Mouse (Mus musculus) spleen, adult 2 months (tissue): ENCODE data around the gene Ptpre. TPM values are rescaled to one million over a fixed set of nuclear protein-coding genes. Genes with fewer than 3 reads are reported as not detected.

Experiments used
- DNase-seq, 2 experiments: peaks; one replicate each; pipeline versions ENCODE4 v3.0.0 to v3.0.0-alpha.2; 2012 to 2021; ENCODE audit warnings: low spot score in 2 of 2, low read depth in 1 of 2
- H3K27ac ChIP-seq: fragments of 200-500 bp; 2 replicates; pipeline ENCODE4 v1.5.1; 2012; ENCODE audit warnings: low read length, inconsistent platforms; ENCODE audit not compliant: insufficient read depth
- H3K27me3 ChIP-seq: fragments of 200-500 bp; 2 replicates; pipeline ENCODE4 v1.6.1; 2012; ENCODE audit warnings: mild to moderate bottlenecking, moderate library complexity, low read length, inconsistent platforms; ENCODE audit not compliant: control insufficient read depth, insufficient read depth
- H3K36me3 ChIP-seq: fragments of 200-500 bp; 2 replicates; pipeline ENCODE4 v1.6.1; 2012; ENCODE audit warnings: mild to moderate bottlenecking, low read length, inconsistent platforms; ENCODE audit not compliant: control insufficient read depth, insufficient read depth
- H3K4me1 ChIP-seq: fragments of 200-500 bp; 2 replicates; pipeline ENCODE4 v1.6.1; 2011; ENCODE audit warnings: inconsistent platforms; ENCODE audit not compliant: control insufficient read depth, insufficient read depth, insufficient read length
- H3K4me3 ChIP-seq: fragments of 200-500 bp; 2 replicates; pipeline ENCODE4 v1.5.1; 2011; ENCODE audit warnings: mild to moderate bottlenecking, inconsistent platforms; ENCODE audit not compliant: insufficient read depth, insufficient read length; ENCODE audit errors: extremely low read depth
- CTCF ChIP-seq: fragments of 200-500 bp; IDR thresholded peaks from 2 replicates; pipeline ENCODE4 v1.5.1; 2011; ENCODE audit warnings: mild to moderate bottlenecking, inconsistent platforms; ENCODE audit not compliant: insufficient read depth, insufficient read length, insufficient replicate concordance; ENCODE audit errors: extremely low read depth
- POLR2A ChIP-seq: fragments of 200-500 bp; IDR thresholded peaks from 2 replicates; pipeline ENCODE4 v1.6.1; 2011; ENCODE audit warnings: low read depth, low read length, inconsistent platforms
- WGBS: fragments of 180-500 bp; shearing (Covaris S2); methylation state at CpG from one replicate; pipeline ENCODE4 v1.1.7; 2018; 5-methylcytosine and 5-hydroxymethylcytosine counted together
- polyA plus RNA-seq: library from polyadenylated mRNA; depleted of rRNA; stranded (reverse); fragments of >200 nt; gene quantifications from 2 replicates; pipeline ENCODE4 v1.2.3, GENCODE M21; 2012

The Ptpre gene
- polyA plus RNA-seq, 1 experiment, result 9.5 TPM

GRCm38 (mm10) chr7:135639361-135639760 is 102.1 kb downstream of the Ptpre start:
- no peaks in the 10 kb centered on the region for H3K27me3 ChIP-seq

GRCm38 (mm10) chr7:135641698-135642507 is 104.6 kb downstream of the Ptpre start:
- Histone ChIP-seq H3K4me3 (no peak overlapping the region), H3K27me3 (no peaks in the 10 kb centered on the region), H3K27ac (no peak overlapping the region), H3K4me1 (no peaks in the 10 kb centered on the region), H3K36me3 (peaks cover 2% of the 10 kb centered on the region; the same call in 1 of the 2 replicates)
- 71% methylated on average over 14 of the region's 14 CpGs for WGBS
- peak in 1 of 2 experiments; percentile 24 for DNase-seq
- TF ChIP-seq CTCF (peak; percentile 37; the same call in 1 of the 2 replicates), POLR2A (no peak)

More at GRCm38 (mm10) chr7:135639361-135639760, 102.1 kb downstream of the Ptpre start:
- no peaks in the 10 kb centered on the region for H3K36me3 ChIP-seq
- no peak overlapping the region for H3K4me3 ChIP-seq
- H3K27ac ChIP-seq, result no peak overlapping the region
- 33% methylated on average over 2 of the region's 2 CpGs for WGBS
- no peak for TF ChIP-seq CTCF
- TF ChIP-seq POLR2A, result no peak
- no peaks in the 10 kb centered on the region for H3K4me1 ChIP-seq
- DNase-seq, result no peak

GRCm38 (mm10) chr7:135644452-135644851 is 107.2 kb downstream of the Ptpre start:
- no peaks in the 10 kb centered on the region for H3K27me3 ChIP-seq
- WGBS, result 96% methylated on average over 1 of the region's 1 CpGs
- H3K4me1 ChIP-seq, result no peaks in the 10 kb centered on the region
- H3K27ac ChIP-seq, result no peak overlapping the region
- H3K36me3 ChIP-seq, result peaks cover 2% of the 10 kb centered on the region; the same call in 1 of the 2 replicates
- no peak for DNase-seq
- no peak for TF ChIP-seq CTCF
- no peak for TF ChIP-seq POLR2A
- H3K4me3 ChIP-seq, result no peak overlapping the region

- no peaks in the 10 kb centered on the region for H3K27me3 ChIP-seq
- H3K36me3 ChIP-seq, result peaks cover 2% of the 10 kb centered on the region; the same call in 1 of the 2 replicates
- no peak overlapping the region; the same call in 1 of the 2 replicates for H3K4me3 ChIP-seq
- TF ChIP-seq CTCF (no peak), POLR2A (no peak)
- no peak for DNase-seq
- peak overlapping the region; percentile 85 for H3K27ac ChIP-seq
- peaks cover 19% of the 10 kb centered on the region; the same call in 1 of the 2 replicates for H3K4me1 ChIP-seq
- 57% methylated on average over 6 of the region's 6 CpGs for WGBS
These were observed 109.7 kb downstream of the Ptpre start for GRCm38 (mm10) chr7:135646976-135647375.

- Histone ChIP-seq H3K4me1 (peaks cover 32% of the 10 kb centered on the region; the same call in 1 of the 2 replicates), H3K36me3 (peaks cover 2% of the 10 kb centered on the region; the same call in 1 of the 2 replicates), H3K27me3 (no peaks in the 10 kb centered on the region), H3K27ac (no peak overlapping the region), H3K4me3 (no peak overlapping the region)
- WGBS, result 82% methylated on average over 8 of the region's 8 CpGs
- no peak for DNase-seq
- TF ChIP-seq CTCF, result no peak
- TF ChIP-seq POLR2A, result no peak
These were observed 111.5 kb downstream of the Ptpre start for GRCm38 (mm10) chr7:135648821-135649220.

- TF ChIP-seq POLR2A, result no peak
- TF ChIP-seq CTCF, result no peak
- Histone ChIP-seq H3K36me3 (peaks cover 2% of the 10 kb centered on the region; the same call in 1 of the 2 replicates), H3K27me3 (no peaks in the 10 kb centered on the region), H3K27ac (no peak overlapping the region), H3K4me1 (peaks cover 32% of the 10 kb centered on the region; the same call in 1 of the 2 replicates), H3K4me3 (no peak overlapping the region)
- DNase-seq, result no peak
- 74% methylated on average over 1 of the region's 1 CpGs for WGBS
These were observed 112.0 kb downstream of the Ptpre start for GRCm38 (mm10) chr7:135649306-135649705.
